Mouse (Mus musculus) heart, embryonic 14.5 days (tissue): Measurements from ENCODE around the gene Iqcj. TPM values are rescaled to one million over a fixed set of nuclear protein-coding genes. Genes with fewer than 3 reads are reported as not detected.
"Not testable (repeated sequence)": the region's sequence is repeated elsewhere in the genome, so short reads cannot be mapped to it uniquely, and the experiment has no call there.

Source experiments
- ATAC-seq: fragments of 200-750 bp; cut with Nextera tagmentation; 2 replicates; pipeline ENCODE4 v1.8.0; 2017; ENCODE audit warnings: low read depth, moderate TSS enrichment; ENCODE audit not compliant: insufficient number of reproducible peaks, insufficient read depth, low FRiP score
- H3K27ac ChIP-seq, 2 experiments: fragments of 200-500 bp in 1 of 2; fragments of 300-500 bp in 1 of 2; sonication (generic) in 1 of 2; replicated peaks in 1 of 2; 2 replicates each; pipeline ENCODE4 v1.5.1; 2012 to 2014; ENCODE audit warnings: low read depth in 2 of 2, low read length in 2 of 2, control low read depth in 1 of 2, mild to moderate bottlenecking in 1 of 2, mixed read lengths in 1 of 2; ENCODE audit not compliant: control insufficient read depth in 1 of 2, insufficient read depth in 1 of 2
- H3K27me3 ChIP-seq: fragments of 300-500 bp; sonication (generic); 2 replicates; pipeline ENCODE4 v1.6.1; 2014; ENCODE audit warnings: mild to moderate bottlenecking, low read length, control low read depth; ENCODE audit not compliant: control insufficient read depth, insufficient read depth
- H3K36me3 ChIP-seq: fragments of 300-500 bp; sonication (generic); 2 replicates; pipeline ENCODE4 v1.6.1; 2014; ENCODE audit warnings: mild to moderate bottlenecking, control low read depth, low read length, mixed read lengths; ENCODE audit not compliant: control insufficient read depth, insufficient read depth
- H3K4me1 ChIP-seq, 2 experiments: fragments of 200-500 bp in 1 of 2; fragments of 300-500 bp in 1 of 2; sonication (generic) in 1 of 2; 2 replicates each; pipeline ENCODE4 v1.6.1; 2012 to 2014; ENCODE audit warnings: low read length in 2 of 2, control low read depth in 1 of 2, mixed read lengths in 1 of 2; ENCODE audit not compliant: control insufficient read depth in 2 of 2, insufficient read depth in 2 of 2
- H3K4me2 ChIP-seq: fragments of 300-500 bp; sonication (generic); 2 replicates; pipeline ENCODE4 v1.6.1; 2014; ENCODE audit warnings: mild to moderate bottlenecking, low read length
- H3K4me3 ChIP-seq, 2 experiments: fragments of 200-500 bp in 1 of 2; fragments of 300-500 bp in 1 of 2; sonication (generic) in 1 of 2; 2 replicates each; pipeline ENCODE4 v1.5.1; 2012 to 2014; ENCODE audit warnings: low read length in 2 of 2, mild to moderate bottlenecking in 2 of 2, control low read depth in 1 of 2, low read depth in 1 of 2, moderate library complexity in 1 of 2; ENCODE audit not compliant: control insufficient read depth in 1 of 2, insufficient read depth in 1 of 2
- H3K9ac ChIP-seq: fragments of 300-500 bp; sonication (generic); 2 replicates; pipeline ENCODE4 v1.6.1; 2014; ENCODE audit warnings: mild to moderate bottlenecking, low read length
- H3K9me3 ChIP-seq: fragments of 300-500 bp; sonication (generic); 2 replicates; pipeline ENCODE4 v1.6.1; 2016; ENCODE audit warnings: low read length, control low read depth; ENCODE audit not compliant: control insufficient read depth
- WGBS: fragments of 180-500 bp; shearing (Covaris S2); extraction: QIAGEN DNeasy Blood & Tissue Kit; methylation state at CpG from one replicate; pipeline ENCODE4 v1.1.7; 2014; 5-methylcytosine and 5-hydroxymethylcytosine counted together
- polyA plus RNA-seq: library from polyadenylated mRNA; unstranded; fragments of >200 nt; fragmentation: Nextera tagmentation; extraction: Ambion mirVana; gene quantifications from 2 replicates; pipeline ENCODE4 v1.2.1, GENCODE M21; 2014

Iqcj gene
- polyA plus RNA-seq, 1 experiment from 2014 or later, result not detected

GRCm38 (mm10) chr3:68071395-68072386 is 179.7 kb downstream of the Iqcj start:
- Histone ChIP-seq H3K4me3 (no peak overlapping the region), H3K9me3 (no peaks in the 10 kb centered on the region), H3K36me3 (no peaks in the 10 kb centered on the region), H3K4me2 (no peak overlapping the region), H3K9ac (no peak overlapping the region), H3K4me1 (no peaks in the 10 kb centered on the region), H3K27me3 (no peaks in the 10 kb centered on the region), H3K27ac (no peak overlapping the region)
- 63% methylated on average over 9 of the region's 9 CpGs for WGBS
- ATAC-seq, result no peak

- Histone ChIP-seq H3K4me2 (no peak overlapping the region), H3K36me3 (no peaks in the 10 kb centered on the region), H3K4me3 (no peak overlapping the region), H3K4me1 (no peaks in the 10 kb centered on the region), H3K27ac (no peak overlapping the region), H3K9me3 (no peaks in the 10 kb centered on the region), H3K9ac (no peak overlapping the region), H3K27me3 (no peaks in the 10 kb centered on the region)
- WGBS, result 58% methylated on average over 4 of the region's 4 CpGs
- no peak for ATAC-seq
Measured at GRCm38 (mm10) chr3:68077406-68077805, 185.4 kb downstream of the Iqcj start.

- Histone ChIP-seq H3K36me3 (no peaks in the 10 kb centered on the region), H3K9me3 (no peaks in the 10 kb centered on the region), H3K9ac (no peak overlapping the region), H3K4me3 (no peak overlapping the region), H3K27me3 (no peaks in the 10 kb centered on the region), H3K4me2 (no peak overlapping the region), H3K27ac (no peak overlapping the region), H3K4me1 (no peaks in the 10 kb centered on the region)
- WGBS, result 84% methylated on average over 2 of the region's 2 CpGs
- ATAC-seq, result no peak
Measured at GRCm38 (mm10) chr3:68085024-68085423, 193.0 kb downstream of the Iqcj start.

- H3K4me1 ChIP-seq, result no peaks in the 10 kb centered on the region
- H3K9ac ChIP-seq, result no peak overlapping the region
- no peak overlapping the region for H3K4me2 ChIP-seq
- ATAC-seq, result no peak
- H3K4me3 ChIP-seq, result no peak overlapping the region
- H3K27ac ChIP-seq, result no peak overlapping the region
- H3K27me3 ChIP-seq, result no peaks in the 10 kb centered on the region
- H3K36me3 ChIP-seq, result no peaks in the 10 kb centered on the region
- WGBS, result 69% methylated on average over 4 of the region's 4 CpGs
- no peaks in the 10 kb centered on the region for H3K9me3 ChIP-seq
Measured at GRCm38 (mm10) chr3:68092108-68092507, 200.1 kb downstream of the Iqcj start.

GRCm38 (mm10) chr3:68096724-68097431 is 204.9 kb downstream of the Iqcj start:
- Histone ChIP-seq H3K4me3 (no peak overlapping the region), H3K27ac (no peak overlapping the region), H3K4me1 (no peaks in the 10 kb centered on the region), H3K4me2 (no peak overlapping the region), H3K9me3 (no peaks in the 10 kb centered on the region), H3K36me3 (no peaks in the 10 kb centered on the region), H3K27me3 (no peaks in the 10 kb centered on the region), H3K9ac (no peak overlapping the region)
- no peak for ATAC-seq
- 80% methylated on average over 4 of the region's 4 CpGs for WGBS

GRCm38 (mm10) chr3:68099561-68099960 is 207.5 kb downstream of the Iqcj start:
- not testable (repeated sequence) for H3K27me3 ChIP-seq, H3K4me1 ChIP-seq, H3K4me2 ChIP-seq, ATAC-seq, H3K36me3 ChIP-seq, H3K9ac ChIP-seq, H3K9me3 ChIP-seq, H3K27ac ChIP-seq, H3K4me3 ChIP-seq
- 85% methylated on average over 6 of the region's 6 CpGs for WGBS

- no peak for ATAC-seq
- no peaks in the 10 kb centered on the region for H3K27me3 ChIP-seq
- H3K4me3 ChIP-seq, result no peak overlapping the region
- no peaks in the 10 kb centered on the region for H3K9me3 ChIP-seq
- H3K4me2 ChIP-seq, result no peak overlapping the region
- no peak overlapping the region for H3K9ac ChIP-seq
- no peaks in the 10 kb centered on the region for H3K36me3 ChIP-seq
- no peaks in the 10 kb centered on the region for H3K4me1 ChIP-seq
- 61% methylated on average over 4 of the region's 4 CpGs for WGBS
- H3K27ac ChIP-seq, result no peak overlapping the region
Measured at GRCm38 (mm10) chr3:68101343-68101742, 209.3 kb downstream of the Iqcj start.
